Mouse (Mus musculus): ENCODE results near the gene Gm8897.
"Not testable (repeated sequence)": the region's sequence is repeated elsewhere in the genome, so short reads cannot be mapped to it uniquely, and the experiment has no call there.

Gm8897 gene

DNA sequence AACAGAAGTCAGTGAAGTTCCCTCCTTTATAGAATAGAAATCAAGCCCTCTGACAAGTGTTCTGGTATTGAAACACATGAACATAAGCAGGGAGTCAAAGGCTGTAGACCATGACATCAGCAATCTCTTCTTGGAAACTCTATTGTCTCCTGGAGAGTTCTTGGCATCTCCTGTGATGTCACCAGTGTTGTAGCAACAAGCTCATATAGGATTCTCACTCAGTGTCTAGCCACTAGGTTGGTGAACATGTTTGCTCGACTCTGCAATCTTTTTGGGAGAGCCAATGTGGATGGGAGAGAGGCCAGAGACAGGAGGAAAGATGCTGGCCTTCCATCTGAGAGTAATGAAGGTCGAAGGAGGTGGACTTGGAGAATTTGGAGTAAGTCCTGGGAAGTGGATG is at the start of gene Gm8897:
Gm8897 (plus strand) TSS at position 301 of the 400 bp plus-strand sequence.
- not testable (repeated sequence) for DNase-seq (ENCODE audit: low spot score)

DNA sequence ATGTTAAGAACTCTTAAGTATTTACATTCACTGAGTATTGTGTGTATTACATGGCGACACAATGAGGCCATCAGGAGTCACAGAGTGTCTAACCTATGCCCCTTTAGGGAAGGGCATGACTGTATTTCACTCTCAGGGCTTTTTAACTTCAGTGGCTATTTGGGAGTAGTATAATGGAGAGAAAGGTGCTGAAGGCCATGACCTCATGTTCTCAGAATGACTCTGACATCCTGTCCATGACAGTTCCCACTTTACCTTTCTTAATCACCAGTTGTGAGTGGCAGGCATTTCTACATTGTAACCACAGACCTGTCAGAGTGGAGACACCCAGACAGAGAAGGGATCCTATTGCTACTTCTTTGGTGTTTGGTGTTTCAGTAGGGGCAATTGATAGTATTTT is 473 bp downstream of the Gm8897 start:
- not testable (repeated sequence) for DNase-seq (ENCODE audit: low spot score)

All from testis, postnatal 10 days (tissue).